Mouse (Mus musculus): ENCODE results near the gene C130050O18Rik. TPM values are rescaled to one million over a fixed set of nuclear protein-coding genes. Genes with fewer than 3 reads are reported as not detected.

The C130050O18Rik gene
- polyA plus RNA-seq, 1 experiment, result 0.25 TPM

GRCm38 (mm10) chr5:139380385-139381248, 24.5 kb upstream of the C130050O18Rik start:
- Histone ChIP-seq H3K27me3 (ENCODE audit: control insufficient read depth, insufficient read depth, insufficient read length) (no peaks in the 10 kb centered on the region), H3K4me3 (peak overlapping the region; percentile 34), H3K79me2 (ENCODE audit: control insufficient read depth, insufficient read depth) (no peaks in the 10 kb centered on the region), H3K36me3 (ENCODE audit: control insufficient read depth, insufficient read depth) (no peaks in the 10 kb centered on the region), H3ac (ENCODE audit: control insufficient read depth, insufficient read length) (peak overlapping the region; percentile 14), H3K4me2 (ENCODE audit: low read depth) (peak overlapping the region; percentile 91)
- TF ChIP-seq SRF (IDR thresholded peaks at IDR 0.05; ENCODE audit: control insufficient read depth, insufficient read length, low read depth) (no peak), CEBPB (IDR thresholded peaks at IDR 0.05; ENCODE audit: insufficient read depth, poor library complexity, severe bottlenecking) (no peak), TCF3 (IDR thresholded peaks at IDR 0.05; ENCODE audit: insufficient read length, low read depth) (peak; percentile 26), MYOD1 (IDR thresholded peaks at IDR 0.05; ENCODE audit: control insufficient read depth in 1 of 3, insufficient read length in 2 of 3, low read depth in 2 of 3) (peak in 2 of 3 experiments; percentile 37 to 75), POLR2A (IDR thresholded peaks at IDR 0.05; ENCODE audit: insufficient read length, low read depth) (peak; percentile 69), MYOG (IDR thresholded peaks at IDR 0.05; ENCODE audit: control insufficient read depth in 1 of 3, insufficient read depth in 1 of 3, insufficient read length in 2 of 3, low read depth in 2 of 3) (peak in 2 of 3 experiments; percentile 39 to 76), POLR2AphosphoS2 (IDR thresholded peaks at IDR 0.05; ENCODE audit: insufficient read length, low read depth) (peak; percentile 70)

- Histone ChIP-seq H3K27me3 (ENCODE audit: control insufficient read depth, insufficient read depth, insufficient read length) (no peaks in the 10 kb centered on the region), H3ac (ENCODE audit: control insufficient read depth, insufficient read length) (no peak overlapping the region), H3K36me3 (ENCODE audit: control insufficient read depth, insufficient read depth) (no peaks in the 10 kb centered on the region), H3K79me2 (ENCODE audit: control insufficient read depth, insufficient read depth) (no peaks in the 10 kb centered on the region), H3K4me2 (ENCODE audit: low read depth) (peak overlapping the region; percentile 86), H3K4me3 (peak overlapping the region; percentile 34)
- TF ChIP-seq TCF3 (IDR thresholded peaks at IDR 0.05; ENCODE audit: insufficient read length, low read depth) (no peak), CEBPB (IDR thresholded peaks at IDR 0.05; ENCODE audit: insufficient read depth, poor library complexity, severe bottlenecking) (no peak), E2F4 (IDR thresholded peaks at IDR 0.05; ENCODE audit: insufficient read depth) (no peak), TCF12 (IDR thresholded peaks at IDR 0.05; ENCODE audit: insufficient read depth, poor library complexity, severe bottlenecking) (no peak), MYOD1 (IDR thresholded peaks at IDR 0.05; ENCODE audit: control insufficient read depth in 1 of 3, insufficient read length in 2 of 3, low read depth in 2 of 3) (no peak), POLR2AphosphoS2 (IDR thresholded peaks at IDR 0.05; ENCODE audit: insufficient read length, low read depth) (no peak), REST (IDR thresholded peaks at IDR 0.05; ENCODE audit: insufficient read depth, insufficient read length) (no peak)
Observed at GRCm38 (mm10) chr5:139381586-139382513, 23.2 kb upstream of the C130050O18Rik start.

- no peak overlapping the region for H3ac ChIP-seq (ENCODE audit: control insufficient read depth, insufficient read length)
- TF ChIP-seq MYOG (IDR thresholded peaks at IDR 0.05; ENCODE audit: control insufficient read depth in 1 of 3, insufficient read depth in 1 of 3, insufficient read length in 2 of 3, low read depth in 2 of 3) (no peak), POLR2AphosphoS2 (IDR thresholded peaks at IDR 0.05; ENCODE audit: insufficient read length, low read depth) (peak; percentile 8), TCF12 (IDR thresholded peaks at IDR 0.05; ENCODE audit: insufficient read depth, poor library complexity, severe bottlenecking) (no peak), POLR2A (IDR thresholded peaks at IDR 0.05; ENCODE audit: insufficient read length, low read depth) (no peak)
- no peaks in the 10 kb centered on the region for H3K27me3 ChIP-seq (ENCODE audit: control insufficient read depth, insufficient read depth, insufficient read length)
- no peak overlapping the region for H3K4me3 ChIP-seq
- no peaks in the 10 kb centered on the region for H3K79me2 ChIP-seq (ENCODE audit: control insufficient read depth, insufficient read depth)
- H3K4me2 ChIP-seq (ENCODE audit: low read depth), result peak overlapping the region; percentile 86
- H3K36me3 ChIP-seq (ENCODE audit: control insufficient read depth, insufficient read depth), result no peaks in the 10 kb centered on the region
Observed at GRCm38 (mm10) chr5:139382760-139383159, 22.3 kb upstream of the C130050O18Rik start.

- no peak overlapping the region for H3ac ChIP-seq (ENCODE audit: control insufficient read depth, insufficient read length)
- TF ChIP-seq REST (IDR thresholded peaks at IDR 0.05; ENCODE audit: insufficient read depth, insufficient read length) (no peak), SRF (IDR thresholded peaks at IDR 0.05; ENCODE audit: control insufficient read depth, insufficient read length, low read depth) (no peak), POLR2AphosphoS2 (IDR thresholded peaks at IDR 0.05; ENCODE audit: insufficient read length, low read depth) (peak; percentile 6)
- no peaks in the 10 kb centered on the region for H3K27me3 ChIP-seq (ENCODE audit: control insufficient read depth, insufficient read depth, insufficient read length)
- no peaks in the 10 kb centered on the region for H3K36me3 ChIP-seq (ENCODE audit: control insufficient read depth, insufficient read depth)
- H3K4me2 ChIP-seq (ENCODE audit: low read depth), result peak overlapping the region; percentile 86
- H3K4me3 ChIP-seq, result no peak overlapping the region
- H3K79me2 ChIP-seq (ENCODE audit: control insufficient read depth, insufficient read depth), result no peaks in the 10 kb centered on the region
Observed at GRCm38 (mm10) chr5:139383234-139383633, 21.8 kb upstream of the C130050O18Rik start.

- Histone ChIP-seq H3ac (ENCODE audit: control insufficient read depth, insufficient read length) (no peak overlapping the region), H3K4me3 (no peak overlapping the region), H3K79me2 (ENCODE audit: control insufficient read depth, insufficient read depth) (no peaks in the 10 kb centered on the region), H3K36me3 (ENCODE audit: control insufficient read depth, insufficient read depth) (no peaks in the 10 kb centered on the region), H3K27me3 (ENCODE audit: control insufficient read depth, insufficient read depth, insufficient read length) (no peaks in the 10 kb centered on the region), H3K4me2 (ENCODE audit: low read depth) (peak overlapping the region; percentile 10)
- TF ChIP-seq TCF3 (IDR thresholded peaks at IDR 0.05; ENCODE audit: insufficient read length, low read depth) (no peak), MAX (IDR thresholded peaks at IDR 0.05; ENCODE audit: low read depth) (no peak), POLR2AphosphoS2 (IDR thresholded peaks at IDR 0.05; ENCODE audit: insufficient read length, low read depth) (no peak), TCF12 (IDR thresholded peaks at IDR 0.05; ENCODE audit: insufficient read depth, poor library complexity, severe bottlenecking) (no peak), MYOG (IDR thresholded peaks at IDR 0.05; ENCODE audit: control insufficient read depth in 1 of 3, insufficient read depth in 1 of 3, insufficient read length in 2 of 3, low read depth in 2 of 3) (peak in 1 of 3 experiments; percentile 30), REST (IDR thresholded peaks at IDR 0.05; ENCODE audit: insufficient read depth, insufficient read length) (no peak), USF1 (IDR thresholded peaks at IDR 0.05; ENCODE audit: low read depth) (no peak)
Observed at GRCm38 (mm10) chr5:139384531-139384930, 20.5 kb upstream of the C130050O18Rik start.

All from myocyte (in vitro differentiated cells).